Mouse (Mus musculus): Measurements from ENCODE around the gene Aff3. TPM values are rescaled to one million over a fixed set of nuclear protein-coding genes. Genes with fewer than 3 reads are reported as not detected.
"Not testable (repeated sequence)": the region's sequence is repeated elsewhere in the genome, so short reads cannot be mapped to it uniquely, and the experiment has no call there.

Aff3 gene
- total RNA-seq, 2 experiments from 2014 or later: 82.9 to 86.5 TPM

- intact Hi-C loops (cut with DNase I): no loop called here
- no peak for DNase-seq (ENCODE audit: low spot score in 2 of 2)
These were observed 213.4 kb downstream of the Aff3 start for GRCm38 (mm10) chr1:38451367-38451766.

DNA sequence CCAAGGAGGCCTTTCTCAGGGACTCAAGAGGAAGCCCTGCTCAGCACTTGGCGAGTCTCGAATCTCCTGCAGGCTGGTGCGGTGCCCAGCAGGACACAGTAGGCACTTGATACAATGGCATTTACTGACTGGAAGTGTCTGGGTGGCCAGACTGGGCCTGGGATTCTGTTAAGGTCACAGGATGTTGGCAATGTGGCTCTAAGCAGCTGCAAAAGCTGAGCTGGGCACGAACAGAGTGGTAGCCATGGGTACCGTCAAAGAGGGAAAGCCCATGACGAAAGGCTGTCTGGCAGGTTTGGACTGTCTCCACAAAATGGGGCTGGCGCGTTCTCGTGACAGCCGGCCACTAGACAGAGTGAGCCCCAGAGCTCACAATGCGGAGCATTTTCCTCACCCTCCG is 214.1 kb downstream of the Aff3 start:
- peak; percentile 66 to 85 for DNase-seq (ENCODE audit: low spot score in 2 of 2)
- intact Hi-C loops (cut with DNase I): no loop called here

DNA sequence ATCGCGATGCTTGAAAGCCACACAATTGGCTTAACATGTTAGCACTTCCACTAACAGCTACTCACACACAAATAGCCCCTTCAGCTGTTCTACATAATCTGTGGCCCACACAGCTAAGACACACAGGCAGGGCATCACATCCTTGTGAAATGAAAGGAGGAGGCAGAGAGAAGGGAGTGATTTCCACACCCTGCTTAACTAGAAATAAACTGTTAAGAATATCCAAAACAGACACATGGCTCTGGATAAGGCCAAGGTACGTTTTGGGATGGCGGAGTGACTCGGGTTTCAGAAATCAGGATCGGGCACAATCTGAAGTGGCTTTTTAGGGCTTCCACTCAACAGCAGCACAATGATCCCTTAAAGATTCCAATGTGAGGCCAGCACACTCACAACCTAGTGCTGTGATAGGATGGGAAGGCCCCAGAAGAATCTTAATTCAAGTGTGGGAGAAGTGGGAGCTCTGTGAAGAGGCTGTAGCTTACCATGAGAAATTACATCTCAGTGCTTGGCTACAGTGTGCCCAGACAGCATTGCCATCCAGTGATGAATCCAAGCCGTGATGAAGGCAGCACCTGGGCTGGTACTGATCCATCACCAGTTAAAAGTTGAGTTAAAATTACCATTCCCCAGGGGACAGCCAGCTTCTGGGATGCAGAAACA is 214.8 kb downstream of the Aff3 start:
- intact Hi-C loops (cut with DNase I): no loop called here
- peak; percentile 11 to 47 for DNase-seq (ENCODE audit: low spot score in 2 of 2)

DNA sequence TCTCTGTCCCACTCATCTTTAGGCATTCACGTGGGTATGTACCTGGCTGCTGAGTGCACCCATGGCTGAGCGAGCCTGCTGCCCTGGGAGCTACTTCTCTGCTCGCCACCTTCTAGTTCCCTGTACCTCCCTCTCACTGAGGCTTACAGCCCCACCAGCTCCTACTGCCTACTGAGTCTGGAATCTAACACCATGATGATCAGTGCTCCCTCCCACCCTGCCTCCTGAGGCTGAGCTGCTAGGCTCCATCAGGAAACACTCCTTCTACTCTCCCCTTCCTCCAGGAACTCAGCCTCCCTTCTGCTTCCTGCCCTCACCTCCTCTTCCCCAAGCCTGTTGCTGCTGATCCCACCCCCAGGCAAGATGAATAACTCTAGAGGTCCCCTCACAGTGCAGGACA is 215.9 kb downstream of the Aff3 start:
- no peak for DNase-seq (ENCODE audit: low spot score in 2 of 2)
- intact Hi-C loops (cut with DNase I): no loop called here

GRCm38 (mm10) chr1:38447581-38447980 is 217.2 kb downstream of the Aff3 start:
- intact Hi-C loops (cut with DNase I): no loop called here

DNA sequence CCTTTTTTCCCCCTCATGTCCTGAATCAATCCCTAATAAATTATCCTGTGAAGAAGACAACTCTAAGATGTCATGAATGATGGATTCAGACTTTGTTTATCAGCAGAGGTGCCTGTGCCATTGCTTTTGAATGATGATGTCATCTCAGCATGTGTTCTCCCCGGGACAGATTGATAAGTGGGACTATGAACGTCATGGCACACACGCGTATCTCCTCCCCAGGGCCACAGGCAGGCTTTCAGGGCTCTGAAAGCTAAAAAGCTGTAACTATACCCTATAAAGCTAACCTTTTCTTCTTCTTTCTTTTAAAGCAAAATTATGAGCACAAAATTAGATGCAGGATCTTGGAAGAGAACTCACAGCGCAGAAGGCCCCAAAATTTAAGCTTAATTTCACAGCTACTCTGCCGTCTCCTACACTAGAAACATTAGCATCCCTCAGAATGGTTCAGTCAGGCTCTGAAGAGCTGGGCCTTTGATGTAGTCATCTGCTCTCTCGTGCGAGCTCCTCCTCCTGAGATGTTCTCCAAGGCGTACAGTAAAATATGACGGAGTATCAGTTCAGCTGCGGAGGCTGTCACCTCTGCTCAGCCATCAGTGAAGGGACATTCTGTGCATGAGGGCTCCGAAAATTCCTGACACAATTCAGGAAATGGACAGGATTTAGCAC is 218.5 kb downstream of the Aff3 start:
- DNase-seq (ENCODE audit: low spot score in 2 of 2): peak in 1 of 2 experiments; percentile 13
- intact Hi-C loops (cut with DNase I): no loop called here

More at GRCm38 (mm10) chr1:38447581-38447980, 217.2 kb downstream of the Aff3 start:
- no peak for DNase-seq (ENCODE audit: low spot score in 2 of 2)

DNA sequence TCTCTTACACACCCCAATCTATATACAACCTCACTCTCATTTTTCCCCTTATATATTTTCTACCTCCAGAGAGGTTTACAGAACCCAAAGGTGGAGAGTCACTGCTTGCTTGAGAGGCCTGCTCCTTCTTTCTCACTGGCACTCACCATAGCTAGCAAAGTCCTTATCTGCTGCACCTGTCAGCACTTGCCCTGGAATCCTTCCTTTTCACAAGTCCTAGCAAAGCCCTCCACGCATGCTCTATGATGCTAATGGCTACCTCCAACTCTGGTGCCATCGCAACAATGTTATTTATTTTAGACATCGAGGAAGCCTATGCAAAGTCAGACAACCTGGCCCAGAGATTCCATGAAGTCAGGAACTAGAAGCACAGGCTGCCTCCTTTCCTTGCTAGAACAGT is 221.9 kb downstream of the Aff3 start:
- intact Hi-C loops (cut with DNase I): no loop called here
- DNase-seq (ENCODE audit: low spot score in 2 of 2): no peak

- no peak for DNase-seq (ENCODE audit: low spot score in 2 of 2)
- intact Hi-C loops (cut with DNase I): no loop called here
These were observed 222.3 kb downstream of the Aff3 start for GRCm38 (mm10) chr1:38442479-38442878.

- DNase-seq (ENCODE audit: low spot score in 2 of 2): no peak
- intact Hi-C loops (cut with DNase I): no loop called here
These were observed 223.0 kb downstream of the Aff3 start for GRCm38 (mm10) chr1:38441800-38442199.

- intact Hi-C loops (cut with DNase I): no loop called here
These were observed 224.3 kb downstream of the Aff3 start for GRCm38 (mm10) chr1:38440471-38440815.

DNA sequence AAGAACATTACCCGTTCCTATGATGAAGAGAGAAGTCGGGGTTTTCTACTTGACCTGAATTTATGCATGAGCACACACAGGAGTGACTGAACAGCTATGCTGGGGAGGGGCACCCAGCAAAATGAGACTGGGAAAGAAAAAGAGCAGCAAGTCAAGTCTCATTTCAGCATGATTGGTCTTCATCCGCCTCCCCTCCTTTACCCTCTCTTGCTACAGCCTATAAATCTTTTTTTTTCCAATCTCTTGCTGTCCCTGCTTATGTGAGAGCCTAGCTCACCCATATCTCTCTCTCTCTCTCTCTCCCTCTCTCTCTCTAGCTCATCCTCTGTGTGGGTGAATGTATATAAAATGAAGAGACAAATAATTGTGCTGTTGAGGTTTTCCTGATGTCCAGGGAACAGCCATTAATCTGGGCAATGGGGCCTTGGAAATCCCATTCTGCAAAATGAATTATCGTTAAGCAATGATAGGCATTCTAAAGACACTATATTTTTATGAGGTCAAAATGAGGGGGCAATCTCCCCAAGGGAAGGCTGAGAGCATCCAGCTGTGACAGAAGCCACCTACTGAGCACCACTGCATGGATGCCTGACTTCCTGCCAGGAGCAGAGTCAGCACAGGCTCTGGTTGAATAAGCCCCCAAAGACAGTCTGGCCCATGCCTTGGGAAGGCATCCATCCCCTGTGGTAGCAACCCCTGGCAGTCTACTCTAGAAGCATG is 224.8 kb downstream of the Aff3 start:
- intact Hi-C loops (cut with DNase I): loop anchor here (5.0 to 10.0 kb wide), 3 partner anchors 105 to 187 kb away; no protein-coding TSS in a partner anchor
- DNase-seq (ENCODE audit: low spot score in 2 of 2): no peak

More at GRCm38 (mm10) chr1:38440471-38440815, 224.3 kb downstream of the Aff3 start:
- DNase-seq (ENCODE audit: low spot score in 2 of 2): no peak

- DNase-seq (ENCODE audit: low spot score in 2 of 2): peak; percentile 81 to 87
These were observed 226.3 kb downstream of the Aff3 start for GRCm38 (mm10) chr1:38438447-38438846.

DNA sequence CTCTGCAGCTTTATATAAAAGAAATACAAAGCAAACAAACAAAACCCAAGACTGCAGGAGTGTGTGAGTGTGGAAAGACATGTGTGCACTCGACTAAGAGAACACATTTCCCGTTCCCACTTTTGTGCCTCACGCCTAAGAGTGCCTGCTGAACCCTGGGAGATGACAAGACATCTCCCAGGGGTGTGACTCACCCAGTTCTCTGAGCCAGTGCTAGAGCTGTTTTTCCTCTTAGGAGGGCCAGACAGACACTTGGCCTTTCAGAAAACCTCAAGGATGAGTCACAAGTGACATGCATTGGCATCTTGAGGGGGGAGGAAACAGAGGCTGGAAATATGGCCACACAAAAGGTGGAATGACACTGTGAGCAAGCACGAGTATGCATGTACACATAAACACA is 227.1 kb downstream of the Aff3 start:
- intact Hi-C loops (cut with DNase I): loop anchor here (5.0 to 10.0 kb wide), 3 partner anchors 103 to 190 kb away; no protein-coding TSS in a partner anchor
- DNase-seq (ENCODE audit: low spot score in 2 of 2): no peak

More at GRCm38 (mm10) chr1:38438447-38438846, 226.3 kb downstream of the Aff3 start:
- intact Hi-C loops (cut with DNase I): loop anchor here (5.0 to 10.0 kb wide), 3 partner anchors 104 to 189 kb away; no protein-coding TSS in a partner anchor

DNA sequence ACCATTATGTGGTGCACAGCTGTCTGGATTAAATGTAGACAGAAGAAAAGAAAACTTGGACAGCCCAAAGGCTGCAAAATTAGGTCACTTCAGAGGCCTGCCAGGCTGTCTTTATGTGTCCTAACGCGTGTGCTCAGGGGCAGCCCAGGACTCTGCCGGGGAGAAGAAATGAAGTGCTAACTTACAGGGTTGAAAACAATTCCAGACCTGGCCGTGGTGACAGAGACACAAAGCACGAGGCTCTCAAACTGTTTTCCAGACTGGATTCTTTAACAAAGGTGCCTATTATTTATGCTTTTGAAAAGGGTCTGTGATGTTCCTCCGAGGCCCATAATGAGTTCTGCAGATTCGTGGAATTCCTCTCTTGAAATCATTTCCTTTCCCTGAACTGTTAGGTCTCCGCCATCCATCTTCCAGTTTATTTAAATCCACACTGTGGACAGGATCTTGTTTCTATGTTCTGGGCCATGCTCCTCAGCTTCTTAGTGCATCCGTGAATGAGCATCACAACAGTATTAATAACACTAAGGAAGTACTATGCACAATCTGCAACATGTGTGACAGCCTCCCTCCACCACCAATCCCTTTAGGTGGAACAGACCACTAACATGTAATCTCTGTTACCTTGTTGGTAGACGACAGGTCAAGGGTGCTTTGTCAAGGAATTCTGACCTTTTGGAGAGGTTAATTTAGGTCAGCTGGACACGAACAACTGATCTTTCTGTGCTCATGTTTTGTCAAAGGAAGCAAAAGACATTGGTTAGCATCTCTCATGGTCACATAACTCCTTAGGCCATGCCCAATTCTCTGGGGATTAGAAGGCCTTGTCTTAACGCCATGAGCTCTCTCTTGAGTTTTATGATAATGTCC is 228.0 kb downstream of the Aff3 start:
- intact Hi-C loops (cut with DNase I): loop anchor here (5.0 to 10.0 kb wide), 3 partner anchors 102 to 191 kb away; no protein-coding TSS in a partner anchor
- DNase-seq (ENCODE audit: low spot score in 2 of 2): no peak

DNA sequence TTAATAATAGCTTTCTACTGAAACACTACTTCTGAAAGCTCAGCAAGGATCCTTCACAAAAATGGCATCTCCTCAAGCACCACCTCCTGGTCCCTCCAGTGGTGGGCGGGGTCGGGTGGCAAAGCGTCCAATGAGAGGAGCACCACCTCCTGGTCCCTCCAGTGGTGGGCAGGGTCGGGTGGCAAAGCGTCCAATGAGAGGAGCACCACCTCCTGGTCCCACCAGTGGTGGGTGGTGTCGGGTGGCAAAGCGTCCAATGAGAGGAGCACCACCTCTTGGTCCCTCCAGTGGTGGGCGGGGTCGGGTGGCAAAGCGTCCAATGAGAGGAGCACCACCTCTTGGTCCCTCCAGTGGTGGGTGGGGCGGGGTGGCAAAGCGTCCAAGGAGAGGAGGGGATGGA is 234.4 kb downstream of the Aff3 start:
- intact Hi-C loops (cut with DNase I): loop anchor here (10.0 kb wide), 1 partner anchor 96 kb away; no protein-coding TSS in a partner anchor
- not testable (repeated sequence) for DNase-seq (ENCODE audit: low spot score in 2 of 2)

GRCm38 (mm10) chr1:38428708-38429683 is 235.8 kb downstream of the Aff3 start:
- DNase-seq (ENCODE audit: low spot score in 2 of 2): peak; percentile 54 to 69
- intact Hi-C loops (cut with DNase I): no loop called here

DNA sequence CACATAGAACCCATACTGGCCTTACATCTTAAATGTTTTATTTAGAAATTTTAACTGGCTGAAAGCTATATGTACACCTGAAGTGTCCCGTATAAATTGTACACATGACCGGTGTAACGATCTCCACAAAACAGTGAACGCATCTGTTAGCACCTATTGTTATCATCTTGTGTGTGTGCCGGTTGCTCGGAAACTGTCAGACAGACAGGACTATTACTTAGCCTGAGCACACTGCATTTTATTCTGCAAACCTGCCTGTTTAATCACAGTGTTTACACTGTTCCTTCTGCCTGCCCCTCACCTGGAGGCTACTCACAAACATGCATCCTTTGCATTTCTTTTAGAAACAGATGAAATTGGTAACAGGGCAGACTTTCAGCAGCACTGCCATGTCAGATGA is 241.8 kb downstream of the Aff3 start:
- no peak for DNase-seq (ENCODE audit: low spot score in 2 of 2)
- intact Hi-C loops (cut with DNase I): no loop called here

DNA sequence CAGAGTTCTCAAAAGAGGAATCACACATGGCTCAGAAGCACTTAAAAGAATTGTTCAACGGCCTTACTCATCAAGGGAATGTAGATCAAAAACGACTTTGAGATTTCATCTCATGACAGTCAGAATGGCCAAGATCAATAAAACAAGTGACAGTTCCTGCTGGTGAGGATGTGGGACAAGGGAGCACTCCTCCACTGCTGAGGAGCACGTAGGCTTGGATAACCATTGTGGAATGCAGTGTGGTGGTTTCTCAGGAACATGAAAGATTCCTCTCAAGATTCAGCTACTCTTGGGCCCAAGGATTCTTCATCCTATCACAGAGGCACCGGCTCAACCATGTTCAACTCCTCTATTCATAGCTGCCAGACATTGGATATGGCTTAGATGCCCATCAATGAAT is 245.4 kb downstream of the Aff3 start:
- intact Hi-C loops (cut with DNase I): no loop called here
- no peak for DNase-seq (ENCODE audit: low spot score in 2 of 2)
